Mouse (Mus musculus) right cerebral cortex, postnatal 25 days (tissue): ENCODE results near the gene Robo2.

Experiments used
- DNase-seq: peaks from one replicate; pipeline ENCODE4 v3.0.0; 2022

Gene Robo2

GRCm38 (mm10) chr16:74411481-74412251 is at the start of gene Robo2:
Gene Robo2, minus strand, starts transcription at chr16:74411825.
- peak; percentile 83 for DNase-seq

- no peak for DNase-seq
Observed at GRCm38 (mm10) chr16:74458138-74458537, 46.5 kb upstream of the Robo2 start.

GRCm38 (mm10) chr16:74457736-74458135 is 46.1 kb upstream of the Robo2 start:
- no peak for DNase-seq

GRCm38 (mm10) chr16:74456808-74457470 is 45.3 kb upstream of the Robo2 start:
- DNase-seq, result no peak

GRCm38 (mm10) chr16:74455179-74455578 is 43.6 kb upstream of the Robo2 start:
- DNase-seq, result no peak

- no peak for DNase-seq
Observed at GRCm38 (mm10) chr16:74448025-74448424, 36.4 kb upstream of the Robo2 start.

GRCm38 (mm10) chr16:74427071-74427470 is 15.4 kb upstream of the Robo2 start:
- no peak for DNase-seq

- DNase-seq, result no peak
Observed at GRCm38 (mm10) chr16:74420324-74420723, 8.7 kb upstream of the Robo2 start.

- peak; percentile 66 for DNase-seq
Observed at GRCm38 (mm10) chr16:74412471-74413291, 1.1 kb upstream of the Robo2 start.

- no peak for DNase-seq
Observed at GRCm38 (mm10) chr16:74411021-74411420, 604 bp downstream of the Robo2 start.

GRCm38 (mm10) chr16:74410125-74410524 is 1.5 kb downstream of the Robo2 start:
- DNase-seq, result peak; percentile 35

GRCm38 (mm10) chr16:74409548-74409947 is 2.1 kb downstream of the Robo2 start:
- no peak for DNase-seq

GRCm38 (mm10) chr16:74408566-74408965 is 3.1 kb downstream of the Robo2 start:
- DNase-seq, result no peak

- no peak for DNase-seq
Observed at GRCm38 (mm10) chr16:74397291-74397690, 14.3 kb downstream of the Robo2 start.

GRCm38 (mm10) chr16:74395678-74396077 is 15.9 kb downstream of the Robo2 start:
- no peak for DNase-seq

- DNase-seq, result no peak
Observed at GRCm38 (mm10) chr16:74379458-74379857, 32.2 kb downstream of the Robo2 start.

GRCm38 (mm10) chr16:74375342-74375940 is 36.2 kb downstream of the Robo2 start:
- DNase-seq, result no peak

- DNase-seq, result no peak
Observed at GRCm38 (mm10) chr16:74374540-74374939, 37.1 kb downstream of the Robo2 start.

- DNase-seq, result no peak
Observed at GRCm38 (mm10) chr16:74373407-74373806, 38.2 kb downstream of the Robo2 start.

- DNase-seq, result no peak
Observed at GRCm38 (mm10) chr16:74372876-74373275, 38.7 kb downstream of the Robo2 start.

- no peak for DNase-seq
Observed at GRCm38 (mm10) chr16:74348437-74348836, 63.2 kb downstream of the Robo2 start.

- no peak for DNase-seq
Observed at GRCm38 (mm10) chr16:74338969-74339630, 72.5 kb downstream of the Robo2 start.
